Mouse (Mus musculus): ENCODE data around the gene Gm26602.

The Gm26602 gene

DNA sequence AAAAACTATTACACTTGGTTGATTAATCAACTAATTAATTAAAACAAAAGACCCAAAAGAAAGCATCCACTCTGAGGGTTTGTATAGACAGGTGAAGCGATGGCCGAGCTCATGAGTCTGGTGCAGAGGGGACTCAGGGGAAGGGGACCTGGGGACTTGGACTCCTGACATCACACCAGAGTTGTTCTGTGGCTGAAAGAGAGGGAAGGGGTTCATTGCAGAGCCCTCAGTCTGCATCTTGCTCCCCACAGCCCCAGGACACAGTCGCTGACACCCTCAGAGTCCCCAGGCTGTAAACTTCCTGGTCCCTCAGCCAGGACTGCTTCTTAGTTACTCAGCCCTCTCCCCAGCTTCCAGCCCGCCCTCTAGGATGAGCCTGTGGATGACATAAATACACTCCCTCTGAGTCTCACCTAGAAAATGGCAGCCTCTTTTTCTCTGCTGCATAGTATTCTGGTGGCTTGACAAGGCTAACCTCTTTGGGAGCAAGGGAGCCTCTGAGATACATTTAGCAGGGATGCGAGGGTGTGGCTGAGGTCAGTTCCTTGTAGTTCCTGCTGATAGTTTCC lies 7.0 kb downstream of the Gm26602 start:
- no peak for DNase-seq (ENCODE audit: low read depth)

GRCm38 (mm10) chr10:79918231-79919078 lies 7.8 kb downstream of the Gm26602 start:
- DNase-seq (ENCODE audit: low read depth) = no peak

DNA sequence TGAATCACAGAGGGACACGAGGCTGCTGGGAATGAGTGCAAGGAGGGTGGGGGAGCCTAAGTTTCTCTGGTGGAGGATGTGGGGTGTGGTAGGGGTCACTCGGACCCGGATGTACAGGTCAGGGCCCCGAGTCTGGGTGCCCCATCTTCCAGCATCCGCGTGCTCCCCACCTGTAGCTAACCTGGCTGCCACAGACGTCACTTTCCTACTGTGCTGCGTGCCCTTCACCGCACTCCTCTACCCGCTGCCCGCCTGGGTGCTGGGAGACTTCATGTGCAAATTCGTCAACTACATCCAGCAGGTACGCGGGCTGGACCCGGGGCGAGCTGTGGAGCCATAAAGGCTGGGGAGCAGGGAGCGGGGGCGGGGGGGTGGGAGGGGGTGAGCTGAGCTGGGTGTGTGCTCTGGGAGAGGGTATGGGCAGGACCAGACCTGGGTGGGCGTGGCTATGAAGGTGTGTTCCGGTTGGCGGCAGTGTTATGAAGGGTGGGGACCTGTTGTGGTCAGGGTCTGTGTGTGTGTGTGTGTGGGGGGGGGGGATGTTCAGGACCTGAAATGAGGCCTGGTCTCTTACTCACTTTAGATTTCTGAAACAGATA lies 8.7 kb downstream of the Gm26602 start:
- no peak for DNase-seq (ENCODE audit: low read depth)

DNA sequence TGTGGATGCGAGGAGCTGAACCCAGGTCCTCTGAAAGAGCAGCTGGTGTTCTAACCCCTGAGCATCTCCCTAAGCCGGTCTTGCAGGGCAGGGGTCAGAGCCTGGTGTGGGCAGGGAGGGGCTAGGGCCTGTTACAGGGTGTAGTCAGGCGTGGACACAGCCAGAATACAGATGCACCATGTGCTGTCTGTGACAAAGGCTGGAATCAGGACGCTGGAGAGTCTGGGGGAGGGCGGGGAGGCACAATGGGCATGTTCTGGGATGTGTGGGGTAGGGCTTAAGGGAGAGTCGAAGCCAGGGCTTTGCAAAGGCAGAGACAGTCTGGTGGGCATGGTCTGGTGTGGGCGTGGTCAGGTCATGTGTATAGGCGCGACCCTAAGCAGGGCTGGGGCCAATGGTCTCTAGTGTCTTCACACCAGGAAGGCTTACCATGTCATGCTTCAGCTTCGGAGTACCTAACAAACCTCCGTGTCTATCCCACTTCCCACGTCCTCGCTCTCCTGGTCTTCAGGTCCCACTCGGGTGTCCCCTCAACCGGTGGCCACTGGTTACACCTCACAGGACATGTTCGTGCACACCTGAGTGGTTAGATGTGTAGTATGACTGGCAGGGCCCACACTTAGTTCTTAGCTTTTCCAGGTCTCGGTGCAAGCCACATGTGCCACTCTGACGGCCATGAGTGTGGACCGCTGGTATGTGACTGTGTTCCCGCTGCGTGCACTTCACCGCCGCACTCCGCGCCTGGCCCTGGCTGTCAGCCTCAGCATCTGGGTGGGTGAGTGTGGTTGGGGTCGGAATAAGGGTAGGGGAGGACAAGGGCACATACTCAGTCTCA lies 9.6 kb downstream of the Gm26602 start:
- no peak for DNase-seq (ENCODE audit: low read depth)

- DNase-seq (ENCODE audit: low read depth) = no peak
Observed at GRCm38 (mm10) chr10:79920958-79921535, 10.4 kb downstream of the Gm26602 start, which contains the start of gene R3hdm4. Gene R3hdm4 (minus strand): TSS chr10:79921208.

GRCm38 (mm10) chr10:79921572-79921971 lies 10.9 kb downstream of the Gm26602 start:
- no peak for DNase-seq (ENCODE audit: low read depth)

DNA sequence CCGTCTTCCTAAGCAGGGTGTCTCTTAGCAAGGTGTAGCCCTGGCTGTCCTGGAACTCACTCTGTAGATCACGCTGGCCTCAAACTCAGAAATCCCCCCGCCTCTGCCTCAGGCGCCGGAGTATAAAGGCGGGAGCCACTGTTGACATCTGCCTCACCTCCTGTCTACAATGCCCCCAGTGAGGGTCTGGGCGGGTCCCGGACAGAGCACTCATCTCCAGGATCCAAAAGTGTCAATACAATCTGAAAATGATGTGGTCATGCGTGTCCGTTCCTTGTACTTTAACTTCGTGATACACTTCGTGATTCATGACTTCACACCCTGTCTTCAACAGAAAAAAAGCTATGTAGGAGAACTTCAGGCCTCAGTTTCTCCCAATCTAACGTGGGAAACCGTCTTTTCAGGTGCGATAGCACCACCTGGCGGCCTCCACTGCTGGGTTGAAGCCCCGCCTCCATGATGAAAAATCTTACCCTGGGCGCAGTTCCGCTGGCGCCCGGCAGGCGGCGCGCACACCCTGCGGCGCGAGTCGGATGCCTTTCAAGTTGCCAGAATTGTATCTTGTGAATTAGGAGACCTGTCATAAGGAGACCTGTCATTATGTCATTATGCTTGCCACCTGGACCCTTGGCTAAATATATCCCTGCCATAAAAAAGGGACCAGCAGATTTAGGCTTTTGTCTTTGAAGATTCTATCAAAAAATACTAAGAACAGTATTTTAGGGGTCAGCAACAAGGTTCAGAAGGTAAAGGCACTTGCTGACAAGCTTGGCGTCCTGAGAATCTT lies 14.5 kb downstream of the Gm26602 start:
- peak; percentile 79 for DNase-seq (ENCODE audit: low read depth)

DNA sequence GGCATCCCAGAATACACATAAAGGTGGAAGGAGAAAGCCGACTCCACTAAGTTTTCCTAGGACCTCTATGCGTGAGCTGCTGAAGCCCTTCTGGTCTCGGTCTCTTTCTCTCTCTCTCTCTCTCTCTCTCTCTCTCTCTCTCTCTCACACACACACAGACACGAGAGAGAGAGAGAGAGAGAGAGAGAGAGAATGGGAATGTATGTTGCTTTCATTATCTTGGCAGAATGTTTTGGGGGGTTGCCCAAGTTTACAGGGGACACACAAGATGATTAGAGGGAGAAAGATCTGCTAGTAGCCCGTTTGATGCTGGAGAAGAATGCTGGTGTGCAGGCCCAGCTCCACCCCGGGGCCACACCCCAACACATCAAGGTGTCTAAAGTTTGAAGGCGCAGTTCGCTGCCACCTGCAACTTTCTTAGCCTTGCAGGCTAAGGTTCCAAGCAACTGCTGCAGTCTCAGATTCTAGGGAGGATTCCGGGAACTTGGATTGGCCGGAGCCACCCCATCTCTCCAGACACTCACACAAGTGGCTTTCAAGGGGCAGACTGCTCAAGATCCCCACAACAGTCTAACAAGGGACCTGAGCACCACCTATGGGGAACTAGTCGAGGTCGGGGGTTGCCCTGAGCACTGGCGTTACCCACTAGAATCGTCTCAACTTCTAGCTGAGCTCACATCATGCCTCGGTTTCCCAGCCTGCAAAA lies 15.3 kb downstream of the Gm26602 start:
- DNase-seq (ENCODE audit: low read depth) = no peak

GRCm38 (mm10) chr10:79926491-79927323 lies 16.1 kb downstream of the Gm26602 start, which contains the start of gene Arid3a:
Gene Arid3a (plus strand): TSS chr10:79927043.
- DNase-seq (ENCODE audit: low read depth) = peak; percentile 88

- DNase-seq (ENCODE audit: low read depth) = no peak
Observed at GRCm38 (mm10) chr10:79927324-79928029, 16.8 kb downstream of the Gm26602 start.

DNA sequence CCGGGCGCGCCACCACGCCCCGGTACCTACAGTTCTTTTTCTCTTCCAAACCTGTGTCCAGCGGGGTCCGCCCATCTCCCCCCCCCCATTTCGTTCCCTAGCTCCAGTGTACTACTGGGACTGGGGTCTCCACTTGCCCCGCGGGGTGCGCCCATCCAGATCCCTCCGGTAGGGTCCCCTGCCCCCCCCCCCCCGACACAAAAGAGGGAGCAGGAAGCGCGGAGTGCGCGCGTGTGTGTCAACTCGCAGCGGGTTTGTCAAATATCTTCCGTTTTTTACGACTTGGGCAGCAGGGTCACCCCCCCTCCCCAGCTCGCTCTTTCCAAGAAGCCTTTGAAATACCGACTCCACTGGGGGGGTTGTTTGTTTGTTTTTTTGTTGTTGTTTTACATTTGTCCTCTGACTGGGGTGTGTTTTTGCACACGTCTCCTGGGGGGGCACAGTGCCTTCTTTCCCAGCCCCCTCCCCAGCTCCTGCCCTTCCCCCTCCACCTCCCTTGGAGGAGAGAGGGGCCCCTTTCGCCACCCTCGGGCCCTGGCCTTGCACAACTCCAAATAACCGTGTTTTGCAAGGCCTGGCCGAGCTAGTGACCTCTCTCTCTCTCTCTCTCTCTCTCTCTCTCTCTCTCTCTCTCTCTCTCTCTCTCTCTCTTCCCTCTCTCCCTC lies 17.5 kb downstream of the Gm26602 start:
- no peak for DNase-seq (ENCODE audit: low read depth)

DNA sequence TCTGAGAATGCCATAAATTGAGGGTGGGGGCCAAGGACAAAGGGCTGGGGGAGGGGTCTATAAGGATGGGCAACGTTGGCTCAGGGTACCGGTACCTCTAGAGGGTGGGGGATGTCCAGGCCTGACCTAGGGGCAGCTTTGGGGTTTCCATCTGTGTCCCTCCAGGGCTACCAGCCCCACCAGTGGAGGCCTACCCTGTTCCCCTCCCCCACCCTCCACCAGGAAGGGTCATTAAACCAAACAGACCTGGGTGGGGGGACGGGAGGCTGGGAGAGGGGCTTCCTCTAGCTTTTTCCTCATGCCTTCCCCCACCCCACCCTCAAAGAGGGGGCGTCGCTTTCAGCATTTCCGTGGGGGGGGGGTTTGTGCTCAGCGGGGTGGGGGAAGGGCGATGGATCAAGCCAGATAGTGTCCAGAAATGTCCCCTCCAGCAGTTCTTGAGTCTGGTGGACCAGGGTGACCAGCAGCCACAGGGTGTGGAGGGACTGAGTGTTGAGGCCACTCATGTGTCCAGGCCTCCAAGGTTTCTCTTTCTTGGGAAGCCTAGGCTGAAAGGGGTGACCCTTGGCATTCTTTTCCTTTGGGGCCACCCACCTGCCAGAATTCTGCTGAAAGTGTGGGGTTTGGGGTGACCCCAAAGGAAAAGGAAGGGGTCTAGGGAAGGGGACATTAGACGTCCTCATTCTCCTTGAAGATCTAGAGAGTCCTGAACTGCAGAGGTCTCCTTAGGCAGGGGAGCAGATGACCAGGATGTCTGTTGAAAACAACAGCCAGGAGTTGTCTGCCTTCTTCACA lies 18.4 kb downstream of the Gm26602 start:
- DNase-seq (ENCODE audit: low read depth) = no peak

DNA sequence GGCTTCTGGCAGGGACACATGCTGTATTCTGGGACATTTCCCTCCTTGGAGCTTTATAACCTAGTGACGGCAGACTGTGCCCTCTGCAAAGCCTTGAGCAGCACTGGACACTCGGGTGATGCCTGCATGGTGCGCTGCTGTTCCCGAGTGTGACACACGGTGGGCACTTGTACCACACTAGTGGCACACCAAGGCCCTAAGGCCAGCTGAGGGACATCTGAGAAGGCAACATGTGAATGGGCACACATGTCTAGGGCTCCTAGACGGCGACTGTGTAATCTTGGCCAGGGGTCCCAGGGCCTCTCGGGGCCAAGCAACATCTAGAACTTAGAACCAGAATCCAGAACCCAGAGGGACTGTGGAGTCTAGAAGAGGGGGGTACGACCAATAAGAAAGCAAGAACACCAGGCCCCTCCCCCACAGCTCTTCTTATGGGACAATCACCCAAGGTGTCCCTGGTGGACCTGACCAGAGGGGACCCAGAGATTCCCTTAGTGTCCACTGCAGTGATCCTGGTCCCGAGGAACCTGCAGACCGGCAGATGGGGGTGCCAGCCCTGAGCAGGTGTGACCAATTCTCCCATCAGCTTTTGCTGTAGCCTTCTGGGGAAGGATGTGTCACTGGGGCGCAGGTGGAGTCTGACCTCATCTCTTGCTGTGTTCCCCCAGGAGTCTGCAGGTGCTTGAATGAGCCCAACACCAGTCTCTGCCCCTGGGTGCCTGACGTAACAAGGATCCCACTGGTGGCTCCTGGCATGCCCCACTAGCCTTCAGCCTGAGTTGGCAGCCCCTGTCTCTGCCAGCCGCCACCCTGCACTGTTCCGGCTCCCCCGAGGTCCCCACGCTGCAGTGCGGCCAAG lies 19.5 kb downstream of the Gm26602 start:
- no peak for DNase-seq (ENCODE audit: low read depth)

GRCm38 (mm10) chr10:79930826-79931186 lies 20.1 kb downstream of the Gm26602 start:
- DNase-seq (ENCODE audit: low read depth) = no peak

DNA sequence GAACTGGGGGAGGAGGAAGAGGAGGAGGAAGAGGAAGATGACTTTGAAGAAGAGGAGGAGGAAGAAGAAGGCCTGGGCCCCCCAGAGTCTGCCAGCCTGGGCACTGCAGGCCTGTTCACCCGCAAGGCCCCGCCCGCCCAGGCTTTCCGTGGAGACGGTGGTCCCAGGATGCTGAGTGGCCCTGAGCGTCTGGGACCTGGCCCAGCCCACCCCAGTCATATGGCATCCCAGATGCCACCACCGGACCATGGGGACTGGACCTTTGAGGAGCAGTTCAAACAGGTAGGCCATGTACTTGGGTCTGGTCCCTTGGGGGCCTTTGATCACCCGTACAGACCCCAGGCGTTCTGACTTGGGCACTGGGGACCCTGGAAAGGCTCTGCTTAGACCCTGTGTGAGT lies 21.1 kb downstream of the Gm26602 start:
- DNase-seq (ENCODE audit: low read depth) = no peak

DNA sequence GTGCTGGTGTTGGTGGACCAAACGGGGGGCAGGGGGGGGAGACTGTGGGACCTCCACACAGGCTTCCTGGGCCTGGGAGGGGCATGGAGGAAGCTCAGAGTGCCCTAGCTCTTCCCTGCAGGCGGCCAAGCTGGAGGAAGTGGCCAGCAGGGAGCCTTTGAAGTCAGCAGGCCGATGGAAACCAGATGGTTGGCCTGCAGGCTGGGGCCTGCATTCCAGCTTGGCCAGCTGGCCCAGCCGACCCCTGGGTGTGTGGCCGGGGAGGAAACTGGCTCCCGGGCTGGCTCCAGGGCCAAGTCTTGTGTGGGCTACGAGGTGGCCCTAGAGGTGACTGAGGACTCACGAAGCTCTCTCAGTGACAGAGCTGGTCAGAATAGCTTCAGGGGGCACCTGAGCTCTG lies 22.1 kb downstream of the Gm26602 start:
- no peak for DNase-seq (ENCODE audit: low read depth)
